Mouse (Mus musculus) liver, embryonic 16.5 days (tissue): Measurements from ENCODE around the gene Abcd4. TPM values are rescaled to one million over a fixed set of nuclear protein-coding genes. Genes with fewer than 3 reads are reported as not detected.

Experiments used
- ATAC-seq: fragments of 200-750 bp; cut with Nextera tagmentation; 2 replicates; pipeline ENCODE4 v1.8.0; 2017; ENCODE audit warnings: low read depth, mild to moderate bottlenecking, moderate number of reproducible peaks, moderate library complexity
- H3K27ac ChIP-seq: fragments of 300-500 bp; sonication (generic); 2 replicates; pipeline ENCODE4 v1.5.1; 2014; ENCODE audit warnings: mild to moderate bottlenecking, low read length
- H3K27me3 ChIP-seq: fragments of 300-500 bp; sonication (generic); 2 replicates; pipeline ENCODE4 v1.6.1; 2014; ENCODE audit warnings: low read depth, low read length, mixed read lengths; ENCODE audit not compliant: control insufficient read depth, insufficient read depth
- H3K36me3 ChIP-seq: fragments of 300-500 bp; sonication (generic); 2 replicates; pipeline ENCODE4 v1.6.1; 2014; ENCODE audit warnings: mild to moderate bottlenecking; ENCODE audit not compliant: control insufficient read depth, insufficient read depth
- H3K4me1 ChIP-seq: fragments of 300-500 bp; sonication (generic); 2 replicates; pipeline ENCODE4 v1.6.1; 2014; ENCODE audit warnings: low read depth, low read length, mixed read lengths; ENCODE audit not compliant: control insufficient read depth
- H3K4me2 ChIP-seq: fragments of 300-500 bp; sonication (generic); 2 replicates; pipeline ENCODE4 v1.6.1; 2014; ENCODE audit warnings: low read depth, low read length, mixed read lengths
- H3K4me3 ChIP-seq: fragments of 300-500 bp; sonication (generic); 2 replicates; pipeline ENCODE4 v1.5.1; 2014; ENCODE audit warnings: low read depth, mild to moderate bottlenecking, low read length
- H3K9ac ChIP-seq: fragments of 300-500 bp; sonication (generic); 2 replicates; pipeline ENCODE4 v1.6.1; 2014; ENCODE audit warnings: low read depth, low read length
- H3K9me3 ChIP-seq: fragments of 300-500 bp; sonication (generic); replicated peaks from 2 replicates; pipeline ENCODE4 v1.6.1; 2016; ENCODE audit warnings: low read length; ENCODE audit not compliant: control insufficient read depth
- WGBS: fragments of 180-500 bp; shearing (Covaris S2); extraction: QIAGEN DNeasy Blood & Tissue Kit; methylation state at CpG from one replicate; pipeline ENCODE4 v1.1.7; 2014; ENCODE audit not compliant: insufficient replicate concordance; 5-methylcytosine and 5-hydroxymethylcytosine counted together
- polyA plus RNA-seq: library from polyadenylated mRNA; unstranded; fragments of >200 nt; fragmentation: Nextera tagmentation; extraction: Ambion mirVana; gene quantifications from 2 replicates; pipeline ENCODE4 v1.2.1, GENCODE M21; 2015

Gene Abcd4
- polyA plus RNA-seq, 1 experiment from 2014 or later, result 4.6 TPM

- Histone ChIP-seq H3K4me3 (no peak overlapping the region), H3K27ac (no peak overlapping the region), H3K4me1 (no peaks in the 10 kb centered on the region), H3K36me3 (no peaks in the 10 kb centered on the region), H3K9me3 (no peaks in the 10 kb centered on the region), H3K27me3 (peaks cover 1% of the 10 kb centered on the region; the same call in 1 of the 2 replicates), H3K4me2 (no peak overlapping the region), H3K9ac (no peak overlapping the region)
- no peak for ATAC-seq
- WGBS, result 72% methylated on average over 2 of the region's 2 CpGs
These were observed 35.9 kb downstream of the Abcd4 start for GRCm38 (mm10) chr12:84581285-84581684.

GRCm38 (mm10) chr12:84578440-84578770, 38.8 kb downstream of the Abcd4 start:
- ATAC-seq, result no peak
- Histone ChIP-seq H3K4me2 (no peak overlapping the region), H3K27me3 (peaks cover 14% of the 10 kb centered on the region), H3K36me3 (no peaks in the 10 kb centered on the region), H3K4me3 (no peak overlapping the region), H3K9me3 (no peaks in the 10 kb centered on the region), H3K27ac (no peak overlapping the region), H3K9ac (no peak overlapping the region), H3K4me1 (no peaks in the 10 kb centered on the region)
- 44% methylated on average over 5 of the region's 5 CpGs for WGBS

- H3K9me3 ChIP-seq, result no peaks in the 10 kb centered on the region
- H3K27me3 ChIP-seq, result peaks cover 19% of the 10 kb centered on the region
- no peaks in the 10 kb centered on the region for H3K36me3 ChIP-seq
- no peak for ATAC-seq
- no peaks in the 10 kb centered on the region for H3K4me1 ChIP-seq
- no peak overlapping the region for H3K4me3 ChIP-seq
- H3K9ac ChIP-seq, result no peak overlapping the region
- H3K27ac ChIP-seq, result no peak overlapping the region
- WGBS, result 74% methylated on average over 11 of the region's 11 CpGs
- H3K4me2 ChIP-seq, result no peak overlapping the region
These were observed 39.3 kb downstream of the Abcd4 start for GRCm38 (mm10) chr12:84577768-84578439.

- ATAC-seq, result no peak
- no peak overlapping the region for H3K27ac ChIP-seq
- 18% methylated on average over 7 of the region's 7 CpGs for WGBS
- H3K4me2 ChIP-seq, result no peak overlapping the region
- H3K4me3 ChIP-seq, result no peak overlapping the region
- H3K27me3 ChIP-seq, result peaks cover 66% of the 10 kb centered on the region
- H3K4me1 ChIP-seq, result no peaks in the 10 kb centered on the region
- no peaks in the 10 kb centered on the region for H3K36me3 ChIP-seq
- no peak overlapping the region for H3K9ac ChIP-seq
- H3K9me3 ChIP-seq, result no peaks in the 10 kb centered on the region
These were observed 44.1 kb downstream of the Abcd4 start for GRCm38 (mm10) chr12:84573094-84573493.

- Histone ChIP-seq H3K36me3 (no peaks in the 10 kb centered on the region), H3K4me1 (no peaks in the 10 kb centered on the region), H3K27me3 (peaks cover 74% of the 10 kb centered on the region), H3K9me3 (no peaks in the 10 kb centered on the region), H3K9ac (no peak overlapping the region), H3K4me3 (no peak overlapping the region), H3K4me2 (no peak overlapping the region), H3K27ac (no peak overlapping the region)
- no peak for ATAC-seq
- WGBS, result 11% methylated on average over 7 of the region's 7 CpGs
These were observed 44.9 kb downstream of the Abcd4 start for GRCm38 (mm10) chr12:84572341-84572720.

- H3K4me2 ChIP-seq, result no peak overlapping the region
- H3K27ac ChIP-seq, result no peak overlapping the region
- H3K27me3 ChIP-seq, result peaks cover 78% of the 10 kb centered on the region
- H3K4me1 ChIP-seq, result no peaks in the 10 kb centered on the region
- 3% methylated on average over 43 of the region's 43 CpGs for WGBS
- ATAC-seq, result no peak
- H3K36me3 ChIP-seq, result no peaks in the 10 kb centered on the region
- no peak overlapping the region for H3K9ac ChIP-seq
- no peaks in the 10 kb centered on the region for H3K9me3 ChIP-seq
- no peak overlapping the region for H3K4me3 ChIP-seq
These were observed 45.5 kb downstream of the Abcd4 start for GRCm38 (mm10) chr12:84571466-84572340.

- no peaks in the 10 kb centered on the region for H3K9me3 ChIP-seq
- no peak overlapping the region for H3K27ac ChIP-seq
- H3K4me2 ChIP-seq, result no peak overlapping the region
- no peaks in the 10 kb centered on the region for H3K4me1 ChIP-seq
- 2% methylated on average over 34 of the region's 34 CpGs for WGBS
- H3K4me3 ChIP-seq, result no peak overlapping the region
- no peak for ATAC-seq
- no peak overlapping the region for H3K9ac ChIP-seq
- H3K36me3 ChIP-seq, result no peaks in the 10 kb centered on the region
- peaks cover 75% of the 10 kb centered on the region for H3K27me3 ChIP-seq
These were observed 46.4 kb downstream of the Abcd4 start for GRCm38 (mm10) chr12:84570694-84571415.

GRCm38 (mm10) chr12:84569976-84570693, 47.1 kb downstream of the Abcd4 start:
- Histone ChIP-seq H3K4me1 (no peaks in the 10 kb centered on the region), H3K27ac (no peak overlapping the region), H3K27me3 (peaks cover 74% of the 10 kb centered on the region), H3K9ac (no peak overlapping the region), H3K9me3 (no peaks in the 10 kb centered on the region), H3K4me2 (no peak overlapping the region), H3K36me3 (no peaks in the 10 kb centered on the region), H3K4me3 (no peak overlapping the region)
- no peak for ATAC-seq
- 4% methylated on average over 40 of the region's 40 CpGs for WGBS
